Mouse (Mus musculus): ENCODE measurements around the gene Tcf7l2. TPM values are rescaled to one million over a fixed set of nuclear protein-coding genes. Genes with fewer than 3 reads are reported as not detected.

Gene Tcf7l2
- polyA plus RNA-seq, 1 experiment: 10.3 TPM

DNA sequence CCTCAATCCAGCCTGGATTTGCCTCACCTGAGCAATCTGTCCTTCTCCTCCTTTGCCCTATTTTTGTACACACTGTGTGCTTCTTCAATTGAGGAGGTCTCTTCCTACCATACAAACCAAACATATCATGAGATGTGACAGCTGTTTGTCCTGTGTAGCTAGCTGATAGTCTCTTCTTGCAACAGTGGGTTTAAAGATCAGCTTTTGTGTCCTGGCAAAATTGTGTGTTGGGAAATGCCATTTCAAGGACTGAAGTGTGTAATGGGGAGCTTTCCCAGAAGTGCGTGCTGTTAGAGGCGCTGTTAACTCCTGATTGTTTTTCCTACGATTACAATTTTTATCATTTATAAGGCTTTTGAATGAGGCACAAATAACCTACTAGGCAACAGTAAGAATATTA lies 174.6 kb downstream of the Tcf7l2 start:
- H3K36me3 ChIP-seq (ENCODE audit: control insufficient read depth, insufficient read depth): peaks cover 66% of the 10 kb centered on the region
- no peaks in the 10 kb centered on the region for H3K79me2 ChIP-seq (ENCODE audit: control insufficient read depth, insufficient read depth)
- no peak overlapping the region for H3K4me3 ChIP-seq (ENCODE audit: insufficient read depth, poor library complexity, severe bottlenecking)
- no peaks in the 10 kb centered on the region for H3K27me3 ChIP-seq (ENCODE audit: control insufficient read depth, insufficient read depth, insufficient read length)
- TF ChIP-seq FOSL1 (IDR thresholded peaks at IDR 0.05; ENCODE audit: insufficient read depth, low read length, poor library complexity, severe bottlenecking) (no peak), MYOD1 (IDR thresholded peaks at IDR 0.05; ENCODE audit: control insufficient read depth, insufficient read length, low read depth) (no peak), MYOG (IDR thresholded peaks at IDR 0.05; ENCODE audit: control insufficient read depth, extremely low read depth, insufficient read length) (no peak), CTCF (IDR thresholded peaks at IDR 0.05; ENCODE audit: control insufficient read depth, insufficient read depth, insufficient read length) (no peak), MAX (IDR thresholded peaks at IDR 0.05) (no peak), CEBPB (IDR thresholded peaks at IDR 0.05; ENCODE audit: low read depth) (no peak), USF1 (IDR thresholded peaks at IDR 0.05; ENCODE audit: low read depth) (no peak)
- no peaks in the 10 kb centered on the region for H3K79me3 ChIP-seq (ENCODE audit: low read depth)
- no peak overlapping the region for H3ac ChIP-seq (ENCODE audit: control insufficient read depth, insufficient read length, low read depth)

DNA sequence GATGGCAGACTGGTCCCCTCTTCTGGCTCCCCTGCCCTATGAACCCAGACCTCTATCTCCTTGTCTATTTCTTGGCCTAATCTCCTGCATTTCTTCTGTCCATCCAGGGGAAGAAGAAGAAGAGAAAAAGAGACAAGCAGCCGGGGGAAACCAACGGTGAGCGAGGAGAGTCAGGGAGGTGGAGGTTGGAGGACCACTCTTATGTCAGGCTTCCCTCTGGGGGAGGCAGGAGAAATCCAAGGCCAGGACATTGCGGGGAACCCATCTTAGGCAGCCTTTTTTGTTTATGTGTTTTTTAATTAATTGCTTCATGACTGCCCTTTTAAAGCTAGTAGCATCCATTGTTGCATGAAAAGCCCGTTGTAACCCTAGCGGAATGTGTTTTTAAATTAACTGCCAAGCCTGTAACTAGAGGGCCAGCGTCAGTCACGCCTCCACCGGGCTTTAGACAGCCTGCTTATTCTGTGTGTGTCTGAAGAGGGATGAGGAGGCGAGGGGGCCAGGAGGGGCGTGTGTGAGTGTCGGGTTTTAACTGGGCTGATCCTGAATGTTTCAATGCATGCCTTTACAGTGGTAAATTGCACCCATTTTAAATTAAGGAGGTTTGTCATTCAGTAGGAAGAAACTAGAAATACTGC lies 182.3 kb downstream of the Tcf7l2 start:
- H3ac ChIP-seq (ENCODE audit: control insufficient read depth, insufficient read length, low read depth): no peak overlapping the region
- H3K79me2 ChIP-seq (ENCODE audit: control insufficient read depth, insufficient read depth): no peaks in the 10 kb centered on the region
- H3K4me3 ChIP-seq (ENCODE audit: insufficient read depth, poor library complexity, severe bottlenecking): no peak overlapping the region
- TF ChIP-seq MYOG (IDR thresholded peaks at IDR 0.05; ENCODE audit: control insufficient read depth, extremely low read depth, insufficient read length): no peak
- no peak for TF ChIP-seq CTCF (IDR thresholded peaks at IDR 0.05; ENCODE audit: control insufficient read depth, insufficient read depth, insufficient read length)
- no peak for TF ChIP-seq USF1 (IDR thresholded peaks at IDR 0.05; ENCODE audit: low read depth)
- no peak for TF ChIP-seq FOSL1 (IDR thresholded peaks at IDR 0.05; ENCODE audit: insufficient read depth, low read length, poor library complexity, severe bottlenecking)
- no peak for TF ChIP-seq MAX (IDR thresholded peaks at IDR 0.05)
- no peak for TF ChIP-seq MYOD1 (IDR thresholded peaks at IDR 0.05; ENCODE audit: control insufficient read depth, insufficient read length, low read depth)
- no peak for TF ChIP-seq CEBPB (IDR thresholded peaks at IDR 0.05; ENCODE audit: low read depth)
- no peaks in the 10 kb centered on the region for H3K79me3 ChIP-seq (ENCODE audit: low read depth)
- H3K36me3 ChIP-seq (ENCODE audit: control insufficient read depth, insufficient read depth): peaks cover 46% of the 10 kb centered on the region
- H3K27me3 ChIP-seq (ENCODE audit: control insufficient read depth, insufficient read depth, insufficient read length): no peaks in the 10 kb centered on the region

DNA sequence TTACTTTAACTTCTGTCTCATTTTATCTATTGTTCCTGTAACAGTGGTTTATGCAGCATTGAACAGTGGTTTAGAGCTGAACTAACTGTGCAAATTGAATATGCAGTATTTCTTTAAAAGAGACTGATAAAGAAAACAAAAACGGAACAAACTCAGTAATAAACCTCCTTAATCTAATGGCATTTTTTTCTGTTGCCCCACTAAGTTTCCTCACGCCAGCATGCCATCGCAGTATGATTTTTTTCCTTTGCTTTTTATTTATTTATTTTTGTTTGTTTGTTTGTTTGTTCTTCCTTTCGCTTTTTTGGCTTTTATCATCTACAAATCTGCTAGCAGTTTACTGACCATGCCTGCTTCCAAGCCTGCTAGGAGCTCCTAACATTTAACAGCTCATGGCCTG lies 183.2 kb downstream of the Tcf7l2 start:
- Histone ChIP-seq H3K27me3 (ENCODE audit: control insufficient read depth, insufficient read depth, insufficient read length) (no peaks in the 10 kb centered on the region), H3K36me3 (ENCODE audit: control insufficient read depth, insufficient read depth) (peaks cover 41% of the 10 kb centered on the region), H3K79me3 (ENCODE audit: low read depth) (no peaks in the 10 kb centered on the region), H3ac (ENCODE audit: control insufficient read depth, insufficient read length, low read depth) (no peak overlapping the region), H3K79me2 (ENCODE audit: control insufficient read depth, insufficient read depth) (no peaks in the 10 kb centered on the region), H3K4me3 (ENCODE audit: insufficient read depth, poor library complexity, severe bottlenecking) (no peak overlapping the region)
- TF ChIP-seq CTCF (IDR thresholded peaks at IDR 0.05; ENCODE audit: control insufficient read depth, insufficient read depth, insufficient read length) (no peak), FOSL1 (IDR thresholded peaks at IDR 0.05; ENCODE audit: insufficient read depth, low read length, poor library complexity, severe bottlenecking) (no peak), CEBPB (IDR thresholded peaks at IDR 0.05; ENCODE audit: low read depth) (no peak), MYOD1 (IDR thresholded peaks at IDR 0.05; ENCODE audit: control insufficient read depth, insufficient read length, low read depth) (no peak), USF1 (IDR thresholded peaks at IDR 0.05; ENCODE audit: low read depth) (no peak), MAX (IDR thresholded peaks at IDR 0.05) (no peak), MYOG (IDR thresholded peaks at IDR 0.05; ENCODE audit: control insufficient read depth, extremely low read depth, insufficient read length) (no peak)

DNA sequence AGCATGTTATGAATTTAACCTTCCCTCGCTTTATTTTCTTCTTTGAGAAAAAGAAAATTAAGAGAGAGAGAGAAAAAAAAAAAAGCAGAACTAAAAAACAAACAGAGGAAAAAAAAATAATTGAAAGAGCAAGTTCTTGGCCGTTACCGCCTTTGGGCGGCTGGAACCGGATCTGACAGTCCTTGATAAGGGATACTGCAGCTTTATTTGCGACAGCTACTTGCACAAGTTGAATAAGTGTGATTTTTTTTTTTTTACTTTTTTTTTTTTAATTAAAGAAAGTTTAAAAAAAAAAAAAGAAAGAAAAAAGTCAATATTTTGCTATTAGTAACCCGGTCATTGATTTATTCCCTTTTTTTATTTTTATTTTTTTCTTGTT lies 183.8 kb downstream of the Tcf7l2 start:
- Histone ChIP-seq H3K4me3 (ENCODE audit: insufficient read depth, poor library complexity, severe bottlenecking) (no peak overlapping the region), H3K79me3 (ENCODE audit: low read depth) (no peaks in the 10 kb centered on the region), H3K27me3 (ENCODE audit: control insufficient read depth, insufficient read depth, insufficient read length) (no peaks in the 10 kb centered on the region), H3ac (ENCODE audit: control insufficient read depth, insufficient read length, low read depth) (no peak overlapping the region), H3K36me3 (ENCODE audit: control insufficient read depth, insufficient read depth) (peaks cover 38% of the 10 kb centered on the region), H3K79me2 (ENCODE audit: control insufficient read depth, insufficient read depth) (no peaks in the 10 kb centered on the region)
- no peak for TF ChIP-seq MAX (IDR thresholded peaks at IDR 0.05)
- TF ChIP-seq CTCF (IDR thresholded peaks at IDR 0.05; ENCODE audit: control insufficient read depth, insufficient read depth, insufficient read length): no peak
- TF ChIP-seq USF1 (IDR thresholded peaks at IDR 0.05; ENCODE audit: low read depth): no peak
- TF ChIP-seq FOSL1 (IDR thresholded peaks at IDR 0.05; ENCODE audit: insufficient read depth, low read length, poor library complexity, severe bottlenecking): no peak
- no peak for TF ChIP-seq MYOG (IDR thresholded peaks at IDR 0.05; ENCODE audit: control insufficient read depth, extremely low read depth, insufficient read length)
- TF ChIP-seq MYOD1 (IDR thresholded peaks at IDR 0.05; ENCODE audit: control insufficient read depth, insufficient read length, low read depth): no peak
- no peak for TF ChIP-seq CEBPB (IDR thresholded peaks at IDR 0.05; ENCODE audit: low read depth)

DNA sequence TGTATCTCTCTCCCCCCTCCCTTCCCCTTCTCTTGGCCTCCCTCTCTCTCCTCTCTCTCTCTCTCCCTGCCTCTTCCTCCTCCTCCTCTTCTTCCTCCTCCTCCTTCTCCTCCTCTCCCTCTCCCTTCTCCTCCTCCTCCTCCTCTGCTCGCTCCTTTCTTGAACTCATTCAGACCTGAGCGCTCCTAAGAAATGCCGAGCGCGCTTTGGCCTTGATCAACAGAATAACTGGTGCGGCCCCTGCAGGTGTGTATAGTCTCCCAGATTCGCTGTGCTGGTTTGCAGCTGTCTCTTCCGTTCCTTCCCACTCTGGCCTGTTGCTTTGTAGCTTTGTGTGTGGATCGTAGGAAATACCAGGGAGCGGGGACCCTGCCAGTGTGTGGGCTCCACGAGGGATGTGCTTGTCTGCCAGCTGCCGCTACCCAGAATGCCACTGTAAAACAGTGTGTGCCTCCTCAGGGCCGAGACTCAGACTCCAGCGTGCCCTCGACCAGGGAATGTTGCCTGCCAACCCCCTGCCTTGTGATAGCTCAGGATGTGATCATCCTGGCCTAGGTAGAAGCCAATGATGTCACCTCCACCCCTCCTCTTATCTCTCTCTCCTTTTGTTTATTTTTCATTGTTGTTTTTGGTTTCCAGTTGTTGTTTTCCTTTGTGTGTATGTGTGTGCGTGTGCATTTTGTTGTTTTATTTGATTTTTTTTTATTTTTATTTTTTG lies 184.3 kb downstream of the Tcf7l2 start:
- no peak overlapping the region for H3K4me3 ChIP-seq (ENCODE audit: insufficient read depth, poor library complexity, severe bottlenecking)
- peaks cover 37% of the 10 kb centered on the region for H3K36me3 ChIP-seq (ENCODE audit: control insufficient read depth, insufficient read depth)

More for the DNA sequence above, 184.3 kb downstream of the Tcf7l2 start:
- TF ChIP-seq CTCF (IDR thresholded peaks at IDR 0.05; ENCODE audit: control insufficient read depth, insufficient read depth, insufficient read length) (no peak), FOSL1 (IDR thresholded peaks at IDR 0.05; ENCODE audit: insufficient read depth, low read length, poor library complexity, severe bottlenecking) (no peak), MAX (IDR thresholded peaks at IDR 0.05) (no peak), CEBPB (IDR thresholded peaks at IDR 0.05; ENCODE audit: low read depth) (no peak), USF1 (IDR thresholded peaks at IDR 0.05; ENCODE audit: low read depth) (no peak), MYOG (IDR thresholded peaks at IDR 0.05; ENCODE audit: control insufficient read depth, extremely low read depth, insufficient read length) (no peak), MYOD1 (IDR thresholded peaks at IDR 0.05; ENCODE audit: control insufficient read depth, insufficient read length, low read depth) (no peak)
- no peak overlapping the region for H3ac ChIP-seq (ENCODE audit: control insufficient read depth, insufficient read length, low read depth)
- no peaks in the 10 kb centered on the region for H3K27me3 ChIP-seq (ENCODE audit: control insufficient read depth, insufficient read depth, insufficient read length)
- H3K79me2 ChIP-seq (ENCODE audit: control insufficient read depth, insufficient read depth): no peaks in the 10 kb centered on the region
- no peaks in the 10 kb centered on the region for H3K79me3 ChIP-seq (ENCODE audit: low read depth)
